Mouse (Mus musculus): ENCODE data around the gene 5830473C10Rik. TPM values are rescaled to one million over a fixed set of nuclear protein-coding genes. Genes with fewer than 3 reads are reported as not detected.

5830473C10Rik gene
- polyA plus RNA-seq, 1 experiment from 2014 or later: not detected

Other genes starting within 250 kb of the 5830473C10Rik start
- gene Ankrd17, start 194.5 kb upstream of the 5830473C10Rik start, polyA plus RNA-seq (2015; fragmentation: Nextera tagmentation; extraction: Ambion mirVana): 16.2 and 16.3 TPM in 2 replicates
- 3.4 and 3.6 TPM in 2 replicates for gene Gm9958, start 193.9 kb upstream of the 5830473C10Rik start, polyA plus RNA-seq (2015; fragmentation: Nextera tagmentation; extraction: Ambion mirVana)
- gene Alb, start 100.2 kb upstream of the 5830473C10Rik start, polyA plus RNA-seq (2015; fragmentation: Nextera tagmentation; extraction: Ambion mirVana): 9.4 and 49.4 TPM in 2 replicates
- gene Afp, start 70.4 kb upstream of the 5830473C10Rik start, polyA plus RNA-seq (2015; fragmentation: Nextera tagmentation; extraction: Ambion mirVana): 28.8 and 206 TPM in 2 replicates
- gene Afm, start 42.2 kb upstream of the 5830473C10Rik start, polyA plus RNA-seq (2015; fragmentation: Nextera tagmentation; extraction: Ambion mirVana): 0.13 and 0.46 TPM in 2 replicates
- 0.43 and 0.71 TPM in 2 replicates for gene Rassf6, start 79.5 kb downstream of the 5830473C10Rik start, polyA plus RNA-seq (2015; fragmentation: Nextera tagmentation; extraction: Ambion mirVana)
- 0.17 TPM in 1 of 2 replicates, not detected in the other for gene Cxcl5, start 198.3 kb downstream of the 5830473C10Rik start, polyA plus RNA-seq (2015; fragmentation: Nextera tagmentation; extraction: Ambion mirVana)
- 6.1 and 9.9 TPM in 2 replicates for gene Ppbp, start 207.4 kb downstream of the 5830473C10Rik start, polyA plus RNA-seq (2015; fragmentation: Nextera tagmentation; extraction: Ambion mirVana)
- 57.8 and 63.4 TPM in 2 replicates for gene Pf4, start 211.3 kb downstream of the 5830473C10Rik start, polyA plus RNA-seq (2015; fragmentation: Nextera tagmentation; extraction: Ambion mirVana)
- not detected in 2 replicates for gene Cxcl3, start 225.0 kb downstream of the 5830473C10Rik start, polyA plus RNA-seq (2015; fragmentation: Nextera tagmentation; extraction: Ambion mirVana)
- 0.52 and 0.56 TPM in 2 replicates for gene Cxcl15, start 233.4 kb downstream of the 5830473C10Rik start, polyA plus RNA-seq (2015; fragmentation: Nextera tagmentation; extraction: Ambion mirVana)

Measured in heart, embryonic 13.5 days (tissue).